Mouse (Mus musculus) fat pad, adult 2 months (tissue): ENCODE data around the gene Phactr1.
"Not testable (repeated sequence)": the region's sequence is repeated elsewhere in the genome, so short reads cannot be mapped to it uniquely, and the experiment has no call there.

ENCODE experiments used
- DNase-seq: peaks from one replicate; pipeline ENCODE4 v3.0.0-alpha.2; 2011; ENCODE audit warnings: low read depth, low spot score; ENCODE audit errors: extremely low read depth

Gene Phactr1

GRCm38 (mm10) chr13:42920062-42920461, 239.6 kb downstream of the Phactr1 start:
- DNase-seq: no peak

GRCm38 (mm10) chr13:42921769-42922450, 241.5 kb downstream of the Phactr1 start:
- DNase-seq: no peak

GRCm38 (mm10) chr13:42927778-42928177, 247.4 kb downstream of the Phactr1 start:
- no peak for DNase-seq

- no peak for DNase-seq
Measured at GRCm38 (mm10) chr13:42929529-42930235, 249.3 kb downstream of the Phactr1 start.

GRCm38 (mm10) chr13:42932046-42932445, 251.6 kb downstream of the Phactr1 start:
- no peak for DNase-seq

DNA sequence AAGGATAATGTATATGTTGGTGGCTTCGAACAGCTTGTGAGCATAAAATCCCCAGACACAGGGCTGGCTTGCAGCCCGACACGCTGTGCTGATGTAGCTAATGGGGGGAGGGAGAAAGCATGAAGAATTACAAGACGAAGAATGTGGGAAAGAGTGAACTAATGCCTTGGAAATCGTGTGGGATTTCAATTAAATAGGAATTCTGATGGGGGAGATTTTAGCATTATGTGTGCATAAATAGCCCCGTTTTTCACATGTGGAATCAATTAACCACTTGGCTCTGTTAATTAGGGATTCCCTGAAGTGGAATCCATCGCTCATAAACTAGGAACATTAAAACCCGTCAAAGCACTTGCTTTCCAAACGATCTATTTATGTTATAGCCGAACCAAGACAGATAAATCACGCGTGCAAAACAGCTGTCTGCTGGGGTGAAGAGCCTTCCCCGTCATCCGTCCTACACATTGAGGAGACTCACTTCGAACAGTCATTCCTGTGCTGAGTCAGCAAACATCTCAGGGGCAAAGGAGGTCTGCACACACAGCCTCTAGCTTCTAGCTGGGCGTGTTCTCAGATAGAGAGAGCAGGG, 254.2 kb downstream of the Phactr1 start:
- DNase-seq: no peak

DNA sequence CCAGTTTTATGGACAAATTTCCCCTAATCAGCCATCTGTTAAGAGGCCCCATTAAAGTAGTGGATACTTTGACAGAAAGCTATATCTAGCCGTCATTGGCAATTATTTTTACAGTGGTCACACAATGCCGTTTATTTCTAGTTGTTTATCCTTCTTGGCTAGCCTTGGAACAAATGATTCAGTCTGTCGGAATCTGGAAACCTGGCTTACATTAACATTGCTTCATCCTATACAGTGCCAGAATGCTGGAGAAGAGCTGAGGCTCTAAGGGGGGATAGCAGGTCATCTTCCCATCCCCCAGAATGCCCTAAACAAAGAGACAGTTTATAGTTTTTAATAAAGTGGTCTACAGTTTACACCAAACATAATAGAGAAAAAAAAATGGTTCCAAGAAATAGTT, 257.4 kb downstream of the Phactr1 start:
- no peak for DNase-seq

GRCm38 (mm10) chr13:42938346-42938745, 257.9 kb downstream of the Phactr1 start:
- no peak for DNase-seq

DNA sequence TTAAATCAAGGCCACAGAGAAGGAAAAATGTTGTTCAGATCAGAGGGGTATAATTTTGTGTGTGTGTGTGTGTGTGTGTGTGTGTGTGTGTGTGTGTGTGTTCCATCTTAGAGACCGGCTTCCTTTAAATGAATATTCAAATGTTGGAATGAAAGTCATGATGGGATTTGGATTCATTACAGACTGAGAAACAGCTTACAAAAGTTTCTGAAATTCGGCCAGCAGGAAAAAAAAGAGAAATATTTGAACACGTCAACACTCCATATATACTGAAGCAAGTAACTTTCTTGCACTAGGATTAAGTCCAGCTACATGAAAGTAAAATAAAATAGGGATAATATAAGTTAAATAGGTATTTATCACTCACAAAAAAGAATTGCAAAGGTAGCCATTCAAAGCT, 259.8 kb downstream of the Phactr1 start:
- DNase-seq: no peak

DNA sequence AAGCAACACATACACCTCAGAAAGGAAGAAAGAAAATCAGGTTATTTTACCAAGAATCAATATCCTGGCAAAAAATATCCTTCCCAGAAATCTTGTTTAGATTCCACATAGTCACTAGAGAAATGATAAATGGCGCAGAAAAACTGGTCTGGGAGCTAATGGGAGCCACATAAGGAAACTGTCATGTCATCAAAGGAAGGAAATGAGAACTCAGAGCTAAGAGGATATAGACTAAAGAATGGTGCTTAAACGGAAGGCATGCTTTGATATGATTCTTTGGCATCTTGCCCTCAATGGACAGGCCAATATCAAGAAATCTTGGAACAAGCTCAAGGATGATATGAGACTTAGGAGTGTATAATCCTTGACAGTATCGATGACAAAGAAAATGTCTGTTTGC, 263.7 kb downstream of the Phactr1 start:
- no peak for DNase-seq

- not testable (repeated sequence) for DNase-seq
Measured at GRCm38 (mm10) chr13:42945201-42945600, 264.8 kb downstream of the Phactr1 start.

DNA sequence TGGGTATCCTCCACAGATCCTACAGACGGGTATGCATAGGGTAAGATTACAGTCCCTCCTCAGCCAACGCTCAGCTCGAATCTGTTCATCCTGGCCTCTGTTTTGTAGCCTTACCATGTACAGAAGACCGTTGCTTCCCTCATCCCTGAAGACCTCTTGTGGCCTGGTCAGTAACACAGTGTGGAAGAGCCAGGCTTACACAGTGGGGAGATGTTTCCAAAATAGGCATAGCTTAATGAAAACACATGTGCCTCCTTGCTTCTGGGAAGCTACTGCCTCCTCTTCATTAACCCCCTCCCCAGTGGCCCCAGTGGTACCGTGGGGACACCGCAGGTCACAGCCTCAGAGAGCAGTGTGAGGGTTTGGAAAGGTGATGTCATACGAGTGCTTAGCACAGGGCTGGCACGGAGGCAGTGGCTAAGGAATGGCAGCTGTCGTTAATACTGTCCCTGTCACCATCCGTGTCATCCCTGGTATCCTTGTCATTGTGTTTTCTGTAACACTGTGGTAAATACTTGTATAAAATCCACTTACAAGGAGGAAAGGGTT, 268.4 kb downstream of the Phactr1 start:
- no peak for DNase-seq

DNA sequence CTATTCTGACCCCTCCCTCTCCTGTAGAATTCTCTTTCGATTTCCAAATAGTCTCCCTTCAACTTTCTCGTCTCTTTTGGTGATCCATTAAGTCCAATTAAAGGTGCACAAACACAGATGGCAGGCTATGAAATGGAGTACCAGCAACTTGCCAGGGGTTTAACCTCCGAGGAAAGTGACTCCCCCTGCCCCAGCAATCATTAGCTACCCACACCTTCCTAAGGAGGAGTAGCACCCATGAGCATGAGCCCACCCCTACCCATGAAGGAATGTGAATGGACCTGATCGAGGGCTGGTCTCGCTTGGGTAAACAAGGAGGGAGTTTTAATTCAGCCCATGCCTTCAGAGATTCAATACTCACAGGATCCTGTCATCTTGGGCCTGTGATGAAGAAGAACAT, 268.9 kb downstream of the Phactr1 start:
- no peak for DNase-seq

DNA sequence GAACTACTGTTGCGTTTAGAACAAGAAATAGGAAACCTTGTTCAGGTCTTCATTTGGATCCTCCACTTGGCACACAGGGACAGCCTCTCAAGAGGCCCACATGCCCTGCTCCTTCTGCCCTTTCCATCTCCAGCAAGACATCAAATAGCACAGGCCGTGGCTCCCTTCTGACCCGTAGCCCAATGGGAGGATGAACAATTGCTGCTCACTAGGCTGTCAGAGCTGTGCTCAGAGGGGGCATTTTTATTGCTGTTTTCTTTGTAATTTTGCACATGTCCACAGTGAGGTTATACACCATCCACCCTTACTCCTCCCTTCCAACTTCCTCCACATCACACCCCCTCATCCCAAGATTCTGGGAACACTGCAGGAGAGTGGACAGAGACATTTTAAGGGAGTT, 269.6 kb downstream of the Phactr1 start:
- no peak for DNase-seq

DNA sequence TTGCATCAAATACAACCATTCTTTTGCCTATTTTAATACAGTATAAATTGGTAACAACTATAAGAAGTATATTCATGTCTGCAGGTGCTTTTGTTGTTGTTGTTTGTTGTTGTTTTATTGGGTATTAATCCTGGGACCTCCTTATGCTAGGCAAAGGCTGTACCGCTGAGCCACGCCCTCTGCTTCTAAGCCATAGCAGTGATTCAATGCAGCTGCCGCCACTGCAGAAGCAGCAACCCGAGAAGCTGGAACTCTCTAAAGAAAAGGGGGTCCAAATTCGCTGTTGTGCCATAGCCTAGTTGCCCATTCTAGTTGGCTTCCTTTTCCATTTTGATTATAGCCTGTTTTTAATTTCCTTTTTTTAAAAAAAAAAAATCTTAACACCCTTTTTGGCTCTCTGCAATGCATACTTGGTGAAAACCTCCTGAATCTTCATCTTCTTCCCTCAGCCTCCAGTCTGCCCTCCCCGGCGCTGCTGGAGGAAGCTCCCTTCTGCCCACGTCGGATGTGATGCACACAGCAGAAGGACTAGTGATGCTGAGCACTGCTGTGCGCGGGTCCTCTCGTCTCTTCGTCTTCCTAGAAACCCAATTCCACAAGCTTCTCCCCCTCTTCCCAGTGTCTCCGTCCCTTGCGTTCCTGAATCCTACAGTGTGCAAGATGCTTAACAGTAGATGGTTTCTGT, 271.8 kb downstream of the Phactr1 start:
- DNase-seq: no peak

DNA sequence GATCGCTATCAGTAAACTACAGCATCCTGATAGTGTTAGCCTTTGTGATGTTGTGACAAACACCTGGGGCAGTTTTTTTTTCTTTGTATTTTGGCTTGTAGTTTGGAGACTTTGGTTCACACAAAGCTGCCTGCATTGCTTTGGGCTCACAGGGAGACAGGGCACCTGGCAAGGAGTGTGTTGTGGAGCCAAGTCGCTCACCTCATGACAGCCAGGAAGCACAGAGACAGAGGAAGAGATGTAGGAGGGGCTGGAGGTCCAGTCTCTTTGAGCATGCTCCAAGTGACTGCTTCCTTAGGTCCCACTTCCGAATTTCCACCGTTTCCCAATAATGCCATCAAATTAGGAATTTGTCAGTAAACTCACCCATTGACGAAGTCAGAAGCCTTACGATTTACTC, 272.6 kb downstream of the Phactr1 start:
- DNase-seq: no peak

DNA sequence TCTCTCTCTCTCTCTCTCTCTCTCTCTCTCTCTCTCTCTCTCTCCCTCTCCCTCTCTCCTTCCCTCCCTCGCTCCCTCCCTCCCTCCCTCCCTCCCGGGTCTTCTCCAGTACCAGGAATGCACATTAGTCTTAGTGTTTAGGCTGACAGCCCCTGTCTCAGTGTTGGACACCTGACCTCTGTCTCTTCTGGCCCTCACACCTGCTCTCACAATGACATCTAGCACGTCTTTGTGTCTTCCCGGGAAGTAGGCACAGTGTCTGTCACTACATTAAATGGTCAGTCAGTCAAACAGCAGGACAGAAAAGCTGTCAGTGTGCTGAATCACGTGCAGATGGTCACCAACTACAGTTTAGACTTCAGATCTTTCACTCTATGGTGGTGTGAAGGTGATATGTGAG, 273.7 kb downstream of the Phactr1 start:
- DNase-seq: no peak

DNA sequence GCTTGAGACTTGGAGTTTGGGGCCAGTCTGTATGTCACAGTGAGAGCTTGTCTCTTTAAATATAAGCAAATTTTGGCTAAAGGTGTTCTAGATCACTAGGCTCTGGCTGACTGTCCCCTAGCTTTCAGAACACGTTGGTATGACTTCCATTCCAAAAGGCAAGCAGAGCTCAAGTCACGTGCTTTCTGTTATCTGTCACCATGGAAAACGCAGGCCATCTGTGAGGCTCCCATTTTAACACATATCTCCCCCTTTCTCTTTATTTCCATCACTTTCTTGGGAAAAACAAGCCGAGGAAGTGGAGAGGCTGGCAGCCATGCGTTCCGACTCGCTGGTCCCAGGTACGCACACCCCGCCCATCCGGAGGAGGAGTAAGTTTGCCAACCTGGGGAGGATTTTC, 275.9 kb downstream of the Phactr1 start:
- no peak for DNase-seq

GRCm38 (mm10) chr13:42957856-42958255, 277.4 kb downstream of the Phactr1 start:
- no peak for DNase-seq

DNA sequence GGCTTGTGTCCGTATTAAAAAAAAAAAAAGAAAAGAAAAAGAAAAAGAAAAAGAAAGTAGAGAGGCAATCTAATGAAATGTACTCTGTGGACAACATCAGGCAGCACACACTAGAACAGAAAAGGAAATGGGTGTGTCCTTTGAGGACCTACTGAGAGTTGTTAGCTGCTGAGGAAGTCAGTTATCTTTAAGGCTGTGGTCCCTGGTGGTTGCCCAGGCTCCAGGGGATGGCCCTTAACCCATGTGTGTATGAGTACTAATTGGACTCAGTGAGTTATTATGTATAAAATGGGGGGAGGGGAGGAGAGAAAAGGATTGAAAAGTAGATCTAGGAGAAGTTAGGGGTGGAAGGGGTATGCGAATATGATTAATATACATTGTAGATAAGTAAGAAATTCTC, 278.4 kb downstream of the Phactr1 start:
- no peak for DNase-seq

DNA sequence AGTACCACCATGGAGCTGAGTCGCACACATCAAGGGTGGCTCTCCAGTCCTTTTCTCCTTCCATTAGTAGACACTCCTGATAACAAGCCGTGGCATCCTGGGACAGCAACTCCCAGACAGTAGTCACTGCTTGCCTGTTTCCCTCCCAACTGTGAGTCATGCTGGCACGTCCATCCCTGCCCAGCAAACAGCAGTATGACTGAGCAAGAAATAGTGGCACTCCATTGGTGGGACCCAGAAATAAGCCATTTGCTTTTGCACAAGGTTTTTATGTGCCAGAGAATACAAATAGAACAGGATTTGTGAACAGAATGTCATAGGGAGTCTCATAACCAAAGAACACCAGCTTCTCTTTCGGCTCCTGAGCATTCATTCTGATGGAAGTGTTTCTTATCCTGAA, 281.1 kb downstream of the Phactr1 start:
- no peak for DNase-seq
